Mouse (Mus musculus): ENCODE results near the gene Ptprd. TPM values are rescaled to one million over a fixed set of nuclear protein-coding genes. Genes with fewer than 3 reads are reported as not detected.

Ptprd gene
- polyA plus RNA-seq, 1 experiment from 2014 or later, result 14.0 TPM

DNA sequence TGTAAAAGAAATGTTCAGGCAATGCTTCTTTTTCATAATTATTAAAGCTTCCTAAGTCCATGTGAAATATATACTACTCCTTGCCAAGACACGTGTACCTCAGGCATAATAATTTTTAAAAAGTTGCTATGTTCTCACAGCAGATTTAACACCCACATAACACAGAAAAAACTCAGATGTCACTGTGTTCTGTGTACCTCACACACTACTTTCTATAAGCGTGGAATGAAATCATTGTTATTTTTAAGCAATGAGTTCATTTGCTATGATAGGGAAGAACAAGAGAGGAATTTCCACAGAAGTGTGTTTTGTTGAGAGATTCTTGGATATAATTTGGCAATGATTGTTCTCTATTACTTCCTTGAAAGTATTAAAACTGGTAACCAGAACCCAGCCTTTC, 562.9 kb downstream of the Ptprd start:
- Histone ChIP-seq H3K27me3 (ENCODE audit: control insufficient read depth, insufficient read depth, low read depth, low read length) (no peaks in the 10 kb centered on the region), H3K4me3 (ENCODE audit: low read length) (no peak overlapping the region), H3K9ac (ENCODE audit: low read length) (no peak overlapping the region), H3K27ac (ENCODE audit: low read length) (no peak overlapping the region), H3K4me1 (replicated peaks; ENCODE audit: control insufficient read depth, insufficient read depth, low read length) (no peaks in the 10 kb centered on the region), H3K36me3 (ENCODE audit: control insufficient read depth, insufficient read depth, low read length) (no peaks in the 10 kb centered on the region), H3K4me2 (ENCODE audit: low read depth, low read length) (no peak overlapping the region), H3K9me3 (ENCODE audit: control insufficient read depth, low read length) (no peaks in the 10 kb centered on the region)
- ATAC-seq (ENCODE audit: low read depth), result no peak
- WGBS, result 76% methylated on average over 2 of the region's 2 CpGs

DNA sequence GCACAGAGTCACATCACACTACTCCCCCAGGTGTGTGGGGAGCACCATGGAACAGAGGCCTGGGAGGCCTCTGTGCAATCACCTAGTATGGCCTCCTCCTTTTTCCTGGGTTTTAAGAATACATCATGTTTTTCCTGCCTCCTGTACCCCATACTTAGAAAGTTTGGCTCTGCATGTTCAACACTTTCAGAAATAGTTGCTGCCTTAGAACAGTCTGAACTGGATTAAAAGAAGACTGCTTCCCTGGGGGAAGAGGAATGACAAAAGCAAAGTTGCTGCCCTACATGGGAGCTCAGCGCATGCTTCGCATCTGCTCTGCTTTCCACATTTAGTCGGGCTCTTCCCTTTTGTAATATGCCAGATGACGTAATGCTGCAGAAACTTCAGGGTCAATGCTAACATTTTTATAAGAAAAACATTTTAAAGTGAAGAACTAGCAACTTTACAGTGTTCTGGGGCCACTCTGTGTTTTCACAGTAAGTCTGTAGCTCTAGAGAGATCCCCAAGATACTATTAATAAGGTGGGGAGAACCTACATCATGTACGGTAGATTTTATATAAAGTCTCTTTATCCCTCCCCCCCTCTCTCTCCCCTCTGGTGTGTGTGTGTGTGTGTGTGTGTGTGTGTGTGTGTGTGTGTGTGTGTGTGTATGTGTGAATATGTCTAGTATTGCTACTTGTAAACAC, 564.2 kb downstream of the Ptprd start:
- no peak for ATAC-seq (ENCODE audit: low read depth)
- Histone ChIP-seq H3K27ac (ENCODE audit: low read length) (no peak overlapping the region), H3K9ac (ENCODE audit: low read length) (no peak overlapping the region), H3K9me3 (ENCODE audit: control insufficient read depth, low read length) (no peaks in the 10 kb centered on the region), H3K36me3 (ENCODE audit: control insufficient read depth, insufficient read depth, low read length) (no peaks in the 10 kb centered on the region), H3K27me3 (ENCODE audit: control insufficient read depth, insufficient read depth, low read depth, low read length) (no peaks in the 10 kb centered on the region), H3K4me1 (replicated peaks; ENCODE audit: control insufficient read depth, insufficient read depth, low read length) (no peaks in the 10 kb centered on the region), H3K4me3 (ENCODE audit: low read length) (no peak overlapping the region), H3K4me2 (ENCODE audit: low read depth, low read length) (no peak overlapping the region)
- WGBS, result 78% methylated on average over 5 of the region's 5 CpGs

GRCm38 (mm10) chr4:77644435-77644834, 567.3 kb downstream of the Ptprd start:
- no peaks in the 10 kb centered on the region for H3K27me3 ChIP-seq (ENCODE audit: control insufficient read depth, insufficient read depth, low read depth, low read length)
- H3K4me3 ChIP-seq (ENCODE audit: low read length), result no peak overlapping the region
- no peak overlapping the region for H3K4me2 ChIP-seq (ENCODE audit: low read depth, low read length)
- no peak overlapping the region for H3K27ac ChIP-seq (ENCODE audit: low read length)
- H3K9me3 ChIP-seq (ENCODE audit: control insufficient read depth, low read length), result no peaks in the 10 kb centered on the region
- no peak for ATAC-seq (ENCODE audit: low read depth)
- H3K9ac ChIP-seq (ENCODE audit: low read length), result no peak overlapping the region
- no peaks in the 10 kb centered on the region for H3K4me1 ChIP-seq (replicated peaks; ENCODE audit: control insufficient read depth, insufficient read depth, low read length)
- no peaks in the 10 kb centered on the region for H3K36me3 ChIP-seq (ENCODE audit: control insufficient read depth, insufficient read depth, low read length)

GRCm38 (mm10) chr4:77640022-77640421, 571.7 kb downstream of the Ptprd start:
- Histone ChIP-seq H3K4me3 (ENCODE audit: low read length) (no peak overlapping the region), H3K4me2 (ENCODE audit: low read depth, low read length) (no peak overlapping the region), H3K9ac (ENCODE audit: low read length) (no peak overlapping the region), H3K4me1 (replicated peaks; ENCODE audit: control insufficient read depth, insufficient read depth, low read length) (no peaks in the 10 kb centered on the region), H3K27ac (ENCODE audit: low read length) (no peak overlapping the region), H3K9me3 (ENCODE audit: control insufficient read depth, low read length) (no peaks in the 10 kb centered on the region), H3K27me3 (ENCODE audit: control insufficient read depth, insufficient read depth, low read depth, low read length) (no peaks in the 10 kb centered on the region), H3K36me3 (ENCODE audit: control insufficient read depth, insufficient read depth, low read length) (no peaks in the 10 kb centered on the region)
- 57% methylated on average over 7 of the region's 7 CpGs for WGBS
- no peak for ATAC-seq (ENCODE audit: low read depth)

GRCm38 (mm10) chr4:77613129-77613528, 598.6 kb downstream of the Ptprd start:
- Histone ChIP-seq H3K4me3 (ENCODE audit: low read length) (no peak overlapping the region), H3K27ac (ENCODE audit: low read length) (no peak overlapping the region), H3K9me3 (ENCODE audit: control insufficient read depth, low read length) (no peaks in the 10 kb centered on the region), H3K27me3 (ENCODE audit: control insufficient read depth, insufficient read depth, low read depth, low read length) (no peaks in the 10 kb centered on the region), H3K4me1 (replicated peaks; ENCODE audit: control insufficient read depth, insufficient read depth, low read length) (no peaks in the 10 kb centered on the region), H3K36me3 (ENCODE audit: control insufficient read depth, insufficient read depth, low read length) (no peaks in the 10 kb centered on the region), H3K9ac (ENCODE audit: low read length) (no peak overlapping the region), H3K4me2 (ENCODE audit: low read depth, low read length) (no peak overlapping the region)
- 88% methylated on average over 1 of the region's 1 CpGs for WGBS
- ATAC-seq (ENCODE audit: low read depth), result no peak

- no peak for ATAC-seq (ENCODE audit: low read depth)
- Histone ChIP-seq H3K9ac (ENCODE audit: low read length) (no peak overlapping the region), H3K27ac (ENCODE audit: low read length) (no peak overlapping the region), H3K4me2 (ENCODE audit: low read depth, low read length) (no peak overlapping the region), H3K4me1 (replicated peaks; ENCODE audit: control insufficient read depth, insufficient read depth, low read length) (no peaks in the 10 kb centered on the region), H3K36me3 (ENCODE audit: control insufficient read depth, insufficient read depth, low read length) (no peaks in the 10 kb centered on the region), H3K9me3 (ENCODE audit: control insufficient read depth, low read length) (no peaks in the 10 kb centered on the region), H3K27me3 (ENCODE audit: control insufficient read depth, insufficient read depth, low read depth, low read length) (no peaks in the 10 kb centered on the region), H3K4me3 (ENCODE audit: low read length) (no peak overlapping the region)
- WGBS, result 67% methylated on average over 1 of the region's 1 CpGs
Observed at GRCm38 (mm10) chr4:77586624-77587023, 625.1 kb downstream of the Ptprd start.

DNA sequence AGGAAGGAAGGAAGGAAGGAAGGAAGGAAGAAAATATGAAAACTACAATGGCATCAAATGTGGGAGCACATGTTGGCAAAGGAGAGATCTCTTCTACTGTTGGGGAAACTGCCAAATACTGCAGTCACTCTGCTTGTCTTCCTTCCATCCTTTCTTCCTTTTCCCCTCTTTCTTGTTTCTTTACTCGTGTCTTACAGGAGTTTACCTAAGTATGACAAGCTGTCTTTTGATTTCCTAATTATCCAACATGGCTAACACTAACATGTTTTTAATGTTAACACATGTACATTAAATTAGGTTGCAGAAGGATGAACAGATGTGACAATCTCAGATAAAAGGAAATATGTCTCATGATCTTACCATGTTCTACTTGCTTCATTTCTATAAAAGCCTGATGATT, 625.5 kb downstream of the Ptprd start:
- WGBS, result 38% methylated on average over 1 of the region's 1 CpGs

DNA sequence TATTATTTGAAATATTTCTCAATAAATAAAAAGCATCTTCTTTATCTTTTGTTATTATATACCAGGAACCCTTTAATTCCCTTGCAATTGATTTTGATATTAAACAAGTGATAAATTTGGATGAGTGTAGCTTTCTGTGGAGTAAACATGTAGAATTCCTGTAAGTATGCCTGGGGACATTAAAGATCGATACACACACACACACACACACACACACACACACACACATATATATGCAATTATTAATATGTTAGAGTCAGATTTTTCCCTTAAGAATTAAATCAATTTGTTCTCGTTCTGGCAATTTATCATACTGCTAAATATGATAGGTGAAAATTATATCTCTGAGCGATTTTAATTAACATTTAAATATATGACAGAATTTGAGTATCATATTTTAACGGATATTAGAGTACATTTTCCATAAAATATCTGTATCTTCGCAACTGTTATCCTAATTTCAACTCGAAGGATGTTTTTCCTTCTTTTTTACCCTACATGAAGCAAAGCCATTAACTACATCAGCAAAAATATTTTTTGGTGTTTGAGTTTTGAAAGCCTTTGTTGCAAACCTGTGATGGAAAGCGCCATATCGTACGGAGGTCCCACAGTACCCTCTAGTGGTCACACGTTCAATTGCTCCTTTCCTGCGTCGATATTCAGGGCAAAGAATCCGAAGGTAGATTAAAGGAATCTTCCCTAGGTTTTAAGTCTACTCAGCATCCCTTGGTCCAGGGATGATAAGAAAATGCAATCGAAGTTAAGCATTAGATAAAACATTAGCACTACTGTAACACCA, 653.2 kb downstream of the Ptprd start:
- no peaks in the 10 kb centered on the region for H3K9me3 ChIP-seq (ENCODE audit: control insufficient read depth, low read length)
- H3K27me3 ChIP-seq (ENCODE audit: control insufficient read depth, insufficient read depth, low read depth, low read length), result no peaks in the 10 kb centered on the region
- ATAC-seq (ENCODE audit: low read depth), result no peak
- WGBS, result 17% methylated on average over 14 of the region's 14 CpGs
- no peak overlapping the region for H3K4me2 ChIP-seq (ENCODE audit: low read depth, low read length)
- H3K4me3 ChIP-seq (ENCODE audit: low read length), result no peak overlapping the region
- no peak overlapping the region for H3K9ac ChIP-seq (ENCODE audit: low read length)
- H3K4me1 ChIP-seq (replicated peaks; ENCODE audit: control insufficient read depth, insufficient read depth, low read length), result no peaks in the 10 kb centered on the region
- no peak overlapping the region for H3K27ac ChIP-seq (ENCODE audit: low read length)
- H3K36me3 ChIP-seq (ENCODE audit: control insufficient read depth, insufficient read depth, low read length), result no peaks in the 10 kb centered on the region

More for the DNA sequence above, 625.5 kb downstream of the Ptprd start:
- no peak overlapping the region for H3K9ac ChIP-seq (ENCODE audit: low read length)
- H3K36me3 ChIP-seq (ENCODE audit: control insufficient read depth, insufficient read depth, low read length), result no peaks in the 10 kb centered on the region
- H3K4me2 ChIP-seq (ENCODE audit: low read depth, low read length), result no peak overlapping the region
- ATAC-seq (ENCODE audit: low read depth), result no peak
- H3K4me3 ChIP-seq (ENCODE audit: low read length), result no peak overlapping the region
- no peak overlapping the region for H3K27ac ChIP-seq (ENCODE audit: low read length)
- no peaks in the 10 kb centered on the region for H3K9me3 ChIP-seq (ENCODE audit: control insufficient read depth, low read length)
- H3K27me3 ChIP-seq (ENCODE audit: control insufficient read depth, insufficient read depth, low read depth, low read length), result no peaks in the 10 kb centered on the region
- H3K4me1 ChIP-seq (replicated peaks; ENCODE audit: control insufficient read depth, insufficient read depth, low read length), result no peaks in the 10 kb centered on the region

DNA sequence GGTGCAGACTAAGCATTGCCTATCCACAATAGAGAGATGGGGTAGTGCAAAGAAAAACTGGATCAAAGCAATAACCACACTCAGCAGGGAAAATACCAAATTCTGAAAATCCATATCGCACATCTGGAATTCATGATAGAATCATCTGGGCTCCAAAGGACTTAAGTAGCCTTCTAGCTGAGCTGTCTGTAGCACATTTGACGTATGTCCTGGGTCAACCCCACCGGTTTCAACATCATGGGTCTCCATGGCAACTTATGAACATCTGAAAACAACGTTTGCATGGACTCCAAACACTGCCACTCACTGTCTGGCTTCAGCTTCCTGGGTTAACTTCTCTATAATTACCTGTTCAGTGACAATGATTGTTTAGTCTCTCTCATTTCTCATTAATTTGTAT, 655.9 kb downstream of the Ptprd start:
- Histone ChIP-seq H3K27ac (ENCODE audit: low read length) (no peak overlapping the region), H3K27me3 (ENCODE audit: control insufficient read depth, insufficient read depth, low read depth, low read length) (no peaks in the 10 kb centered on the region), H3K9me3 (ENCODE audit: control insufficient read depth, low read length) (no peaks in the 10 kb centered on the region), H3K9ac (ENCODE audit: low read length) (no peak overlapping the region), H3K4me2 (ENCODE audit: low read depth, low read length) (no peak overlapping the region), H3K4me3 (ENCODE audit: low read length) (no peak overlapping the region), H3K36me3 (ENCODE audit: control insufficient read depth, insufficient read depth, low read length) (no peaks in the 10 kb centered on the region), H3K4me1 (replicated peaks; ENCODE audit: control insufficient read depth, insufficient read depth, low read length) (no peaks in the 10 kb centered on the region)
- ATAC-seq (ENCODE audit: low read depth), result no peak
- 41% methylated on average over 4 of the region's 4 CpGs for WGBS

Measured in lung, embryonic 16.5 days (tissue).